Mouse (Mus musculus): Measurements from ENCODE around the gene H2al1j. TPM values are rescaled to one million over a fixed set of nuclear protein-coding genes. Genes with fewer than 3 reads are reported as not detected.
"Not testable (repeated sequence)": the region's sequence is repeated elsewhere in the genome, so short reads cannot be mapped to it uniquely, and the experiment has no call there.

The H2al1j gene
- polyA plus RNA-seq (2015; fragmentation: Nextera tagmentation; extraction: Ambion mirVana) = not detected in 2 replicates

DNA sequence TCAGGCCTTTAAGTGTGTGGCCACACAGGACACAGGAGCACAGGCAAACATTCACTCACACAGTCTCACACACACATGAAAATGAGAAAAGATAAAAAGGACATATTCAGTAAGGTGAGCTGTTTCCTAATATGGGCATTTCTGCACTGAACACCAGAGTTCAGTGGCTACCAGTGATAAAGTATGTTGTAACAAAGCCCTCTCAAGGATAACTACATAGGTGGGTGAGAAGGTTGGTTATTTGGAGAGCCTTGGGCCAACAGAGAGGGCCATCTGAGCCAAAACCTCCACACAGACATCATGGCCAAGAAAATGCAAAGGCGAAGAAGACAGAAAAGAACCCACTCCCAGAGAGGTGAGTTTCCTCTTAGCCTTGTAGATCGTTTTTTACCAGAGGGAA, at the start of gene H2al1j:
TSS of gene H2al1j (plus strand) at position 301 of the 400 bp plus-strand sequence.
- WGBS (ENCODE audit: insufficient replicate concordance) = 84% methylated on average over 2 of the region's 2 CpGs
- H3K4me1 ChIP-seq (ENCODE audit: insufficient read depth); H3K9me3 ChIP-seq (ENCODE audit: low read length); H3K9ac ChIP-seq (replicated peaks); ATAC-seq; DNase-seq; H3K4me3 ChIP-seq (ENCODE audit: low read depth, low read length); H3K27me3 ChIP-seq (ENCODE audit: insufficient read depth, low read length); H3K36me3 ChIP-seq (replicated peaks; ENCODE audit: insufficient read depth, low read length); H3K4me2 ChIP-seq (ENCODE audit: low read depth, low read length); H3K27ac ChIP-seq (ENCODE audit: low read depth): not testable (repeated sequence)

DNA sequence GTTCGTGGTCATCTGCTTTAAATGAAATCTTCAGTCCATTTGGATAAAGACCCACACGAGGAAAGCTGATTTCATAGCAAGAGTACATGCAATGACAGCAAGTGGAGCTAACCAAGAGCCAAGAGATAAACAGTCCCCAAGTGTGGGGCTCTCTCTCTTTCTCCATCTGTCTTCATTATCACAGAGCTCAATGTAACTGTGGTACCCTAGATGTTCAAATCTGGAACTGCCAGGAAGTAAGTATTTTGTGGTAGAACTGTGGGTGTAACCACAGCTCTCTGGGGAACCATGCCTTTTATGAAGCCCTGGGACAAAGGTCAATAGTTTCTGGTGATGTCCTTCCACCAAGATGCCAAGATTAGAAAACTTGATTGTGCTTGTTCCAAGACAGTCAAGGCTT, 46.9 kb upstream of the H2al1j start:
- no peak overlapping the region for H3K9ac ChIP-seq (replicated peaks)
- no peak overlapping the region for H3K27ac ChIP-seq (ENCODE audit: low read depth)
- H3K27me3 ChIP-seq (ENCODE audit: insufficient read depth, low read length) = 0 out of 2 replicates have a peak, but pooled peaks cover 3% of the 10 kb centered on the region
- no peak overlapping the region for H3K4me2 ChIP-seq (ENCODE audit: low read depth, low read length)
- WGBS (ENCODE audit: insufficient replicate concordance) = 54% methylated on average over 2 of the region's 2 CpGs
- DNase-seq = no peak
- H3K9me3 ChIP-seq (ENCODE audit: low read length) = no peaks in the 10 kb centered on the region
- H3K4me1 ChIP-seq (ENCODE audit: insufficient read depth) = no peaks in the 10 kb centered on the region
- no peak overlapping the region for H3K4me3 ChIP-seq (ENCODE audit: low read depth, low read length)
- ATAC-seq = no peak
- H3K36me3 ChIP-seq (replicated peaks; ENCODE audit: insufficient read depth, low read length) = no peaks in the 10 kb centered on the region
- no peak for TF ChIP-seq EP300 (IDR thresholded peaks at IDR 0.05; ENCODE audit: low read depth)
- TF ChIP-seq CTCF (IDR thresholded peaks at IDR 0.05; ENCODE audit: low read depth) = no peak

DNA sequence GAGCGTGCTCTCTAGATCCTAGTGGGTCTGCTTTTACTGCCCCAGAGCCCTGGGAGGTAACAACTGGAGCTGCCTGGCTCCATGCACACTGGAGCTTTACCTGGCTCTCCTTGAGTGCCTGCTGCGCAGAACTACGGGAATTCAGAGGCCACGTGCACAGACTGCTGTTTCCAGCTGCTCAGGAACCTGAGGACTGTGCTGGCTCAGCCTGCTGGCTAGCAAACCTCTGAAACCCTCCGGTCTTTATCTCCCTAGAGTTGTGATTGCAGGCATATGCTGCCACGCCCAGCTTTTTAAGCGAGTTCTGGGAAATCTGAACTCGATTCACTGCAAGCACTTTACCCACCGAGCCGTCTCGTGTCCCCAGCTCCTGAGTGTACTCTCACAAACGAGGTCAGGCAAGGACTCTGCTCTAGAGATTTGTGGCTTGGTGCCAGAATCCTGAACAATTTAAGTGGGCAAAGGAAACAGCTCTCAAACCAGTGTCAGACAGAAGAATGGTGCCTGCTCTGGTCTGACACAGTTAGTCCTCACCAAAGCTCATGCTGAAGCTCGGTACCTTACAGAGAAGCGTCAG, 39.2 kb upstream of the H2al1j start:
- no peak overlapping the region for H3K27ac ChIP-seq (ENCODE audit: low read depth)
- H3K9me3 ChIP-seq (ENCODE audit: low read length) = no peaks in the 10 kb centered on the region
- WGBS (ENCODE audit: insufficient replicate concordance) = 67% methylated on average over 14 of the region's 14 CpGs
- H3K4me2 ChIP-seq (ENCODE audit: low read depth, low read length) = no peak overlapping the region
- H3K4me1 ChIP-seq (ENCODE audit: insufficient read depth) = no peaks in the 10 kb centered on the region
- ATAC-seq (no peak), DNase-seq (no peak)
- TF ChIP-seq EP300 (IDR thresholded peaks at IDR 0.05; ENCODE audit: low read depth) = no peak
- no peak for TF ChIP-seq CTCF (IDR thresholded peaks at IDR 0.05; ENCODE audit: low read depth)
- H3K9ac ChIP-seq (replicated peaks) = no peak overlapping the region
- H3K36me3 ChIP-seq (replicated peaks; ENCODE audit: insufficient read depth, low read length) = no peaks in the 10 kb centered on the region
- no peaks in the 10 kb centered on the region for H3K27me3 ChIP-seq (ENCODE audit: insufficient read depth, low read length)
- no peak overlapping the region for H3K4me3 ChIP-seq (ENCODE audit: low read depth, low read length)

DNA sequence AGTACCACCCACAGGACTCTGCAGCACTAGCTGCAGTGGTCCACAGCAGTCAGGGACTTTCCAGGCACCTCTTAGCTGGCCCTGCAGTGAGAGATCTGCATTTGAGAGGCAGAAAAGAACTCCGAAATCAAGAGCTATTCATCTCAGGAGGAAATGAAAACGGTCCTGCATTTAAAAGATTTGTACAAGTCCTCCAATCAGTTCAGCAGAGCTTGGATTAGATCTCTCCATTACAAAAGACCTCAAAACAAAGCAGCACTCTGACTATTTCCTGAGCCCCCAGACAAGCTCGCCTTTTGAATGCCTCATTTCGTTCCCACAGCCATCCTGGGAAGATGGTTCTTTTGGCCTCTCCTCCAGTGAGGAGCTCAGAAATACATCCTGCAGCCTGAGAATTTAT, 38.4 kb upstream of the H2al1j start:
- H3K27ac ChIP-seq (ENCODE audit: low read depth) = no peak overlapping the region
- 57% methylated on average over 4 of the region's 4 CpGs for WGBS (ENCODE audit: insufficient replicate concordance)
- no peaks in the 10 kb centered on the region for H3K27me3 ChIP-seq (ENCODE audit: insufficient read depth, low read length)
- no peak overlapping the region for H3K4me3 ChIP-seq (ENCODE audit: low read depth, low read length)
- ATAC-seq (no peak), DNase-seq (no peak)
- no peaks in the 10 kb centered on the region for H3K4me1 ChIP-seq (ENCODE audit: insufficient read depth)
- no peak overlapping the region for H3K4me2 ChIP-seq (ENCODE audit: low read depth, low read length)
- no peak for TF ChIP-seq CTCF (IDR thresholded peaks at IDR 0.05; ENCODE audit: low read depth)
- no peak for TF ChIP-seq EP300 (IDR thresholded peaks at IDR 0.05; ENCODE audit: low read depth)
- H3K9me3 ChIP-seq (ENCODE audit: low read length) = no peaks in the 10 kb centered on the region
- no peak overlapping the region for H3K9ac ChIP-seq (replicated peaks)
- no peaks in the 10 kb centered on the region for H3K36me3 ChIP-seq (replicated peaks; ENCODE audit: insufficient read depth, low read length)

DNA sequence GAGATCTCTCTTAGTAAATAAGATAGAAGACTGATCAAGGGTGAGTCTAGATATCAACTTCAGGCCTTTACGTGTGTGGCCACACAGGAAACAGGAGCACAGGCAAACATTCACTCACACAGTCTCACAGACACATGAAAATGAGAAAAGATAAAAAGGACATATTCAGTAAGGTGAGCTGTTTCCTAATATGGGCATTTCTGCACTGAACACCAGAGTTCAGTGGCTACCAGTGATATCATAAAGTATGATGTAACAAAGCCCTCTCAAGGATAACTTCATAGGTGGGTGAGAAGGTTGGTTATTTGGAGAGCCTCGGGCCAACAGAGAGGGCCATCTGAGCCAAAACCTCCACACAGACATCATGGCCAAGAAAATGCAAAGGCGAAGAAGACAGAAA, 28.7 kb upstream of the H2al1j start, which contains the start of gene H2al1a:
TSS of gene H2al1a (plus strand) at position 301 of the 400 bp plus-strand sequence.
- H3K4me2 ChIP-seq (ENCODE audit: low read depth, low read length); DNase-seq; H3K9ac ChIP-seq (replicated peaks); ATAC-seq; H3K4me3 ChIP-seq (ENCODE audit: low read depth, low read length); H3K27ac ChIP-seq (ENCODE audit: low read depth); H3K27me3 ChIP-seq (ENCODE audit: insufficient read depth, low read length); H3K4me1 ChIP-seq (ENCODE audit: insufficient read depth); H3K36me3 ChIP-seq (replicated peaks; ENCODE audit: insufficient read depth, low read length); H3K9me3 ChIP-seq (ENCODE audit: low read length): not testable (repeated sequence)
- no CpG with 5 or more reads among the region's 3 CpGs for WGBS (ENCODE audit: insufficient replicate concordance)

DNA sequence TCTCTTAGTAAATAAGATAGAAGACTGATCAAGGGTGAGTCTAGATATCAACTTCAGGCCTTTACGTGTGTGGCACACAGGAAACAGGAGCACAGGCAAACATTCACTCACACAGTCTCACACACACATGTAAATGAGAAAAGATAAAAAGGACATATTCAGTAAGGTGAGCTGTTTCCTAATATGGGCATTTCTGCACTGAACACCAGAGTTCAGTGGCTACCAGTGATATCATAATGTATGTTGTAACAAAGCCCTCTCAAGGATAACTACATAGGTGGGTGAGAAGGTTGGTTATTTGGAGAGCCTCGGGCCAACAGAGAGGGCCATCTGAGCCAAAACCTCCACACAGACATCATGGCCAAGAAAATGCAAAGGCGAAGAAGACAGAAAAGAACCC, 25.5 kb upstream of the H2al1j start, which contains the start of gene H2al1b:
TSS of gene H2al1b (plus strand) at position 301 of the 400 bp plus-strand sequence.
- H3K27ac ChIP-seq (ENCODE audit: low read depth); H3K4me1 ChIP-seq (ENCODE audit: insufficient read depth); ATAC-seq; DNase-seq; H3K36me3 ChIP-seq (replicated peaks; ENCODE audit: insufficient read depth, low read length); H3K4me3 ChIP-seq (ENCODE audit: low read depth, low read length); H3K27me3 ChIP-seq (ENCODE audit: insufficient read depth, low read length); H3K9ac ChIP-seq (replicated peaks); H3K4me2 ChIP-seq (ENCODE audit: low read depth, low read length); H3K9me3 ChIP-seq (ENCODE audit: low read length): not testable (repeated sequence)
- 80% methylated on average over 1 of the region's 3 CpGs for WGBS (ENCODE audit: insufficient replicate concordance)

DNA sequence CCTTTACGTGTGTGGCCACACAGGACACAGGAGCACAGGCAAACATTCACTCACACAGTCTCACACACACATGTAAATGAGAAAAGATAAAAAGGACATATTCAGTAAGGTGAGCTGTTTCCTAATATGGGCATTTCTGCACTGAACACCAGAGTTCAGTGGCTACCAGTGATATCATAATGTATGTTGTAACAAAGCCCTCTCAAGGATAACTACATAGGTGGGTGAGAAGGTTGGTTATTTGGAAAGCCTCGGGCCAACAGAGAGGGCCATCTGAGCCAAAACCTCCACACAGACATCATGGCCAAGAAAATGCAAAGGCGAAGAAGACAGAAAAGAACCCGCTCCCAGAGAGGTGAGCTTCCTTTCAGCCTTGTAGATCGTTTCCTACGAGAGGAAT, 22.3 kb upstream of the H2al1j start, which contains the start of gene H2al1c:
TSS of gene H2al1c (plus strand) at position 301 of the 400 bp plus-strand sequence.
- not testable (repeated sequence) for ATAC-seq

DNA sequence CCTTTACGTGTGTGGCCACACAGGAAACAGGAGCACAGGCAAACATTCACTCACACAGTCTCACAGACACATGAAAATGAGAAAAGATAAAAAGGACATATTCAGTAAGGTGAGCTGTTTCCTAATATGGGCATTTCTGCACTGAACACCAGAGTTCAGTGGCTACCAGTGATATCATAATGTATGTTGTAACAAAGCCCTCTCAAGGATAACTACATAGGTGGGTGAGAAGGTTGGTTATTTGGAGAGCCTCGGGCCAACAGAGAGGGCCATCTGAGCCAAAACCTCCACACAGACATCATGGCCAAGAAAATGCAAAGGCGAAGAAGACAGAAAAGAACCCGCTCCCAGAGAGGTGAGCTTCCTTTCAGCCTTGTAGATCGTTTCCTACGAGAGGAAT, 19.1 kb upstream of the H2al1j start, which contains the start of gene H2al1d:
TSS of gene H2al1d (plus strand) at position 301 of the 400 bp plus-strand sequence.
- H3K36me3 ChIP-seq (replicated peaks; ENCODE audit: insufficient read depth, low read length); H3K4me1 ChIP-seq (ENCODE audit: insufficient read depth); DNase-seq; H3K4me3 ChIP-seq (ENCODE audit: low read depth, low read length); H3K27me3 ChIP-seq (ENCODE audit: insufficient read depth, low read length); ATAC-seq; H3K4me2 ChIP-seq (ENCODE audit: low read depth, low read length); H3K9ac ChIP-seq (replicated peaks); H3K27ac ChIP-seq (ENCODE audit: low read depth); H3K9me3 ChIP-seq (ENCODE audit: low read length): not testable (repeated sequence)
- WGBS (ENCODE audit: insufficient replicate concordance) = no CpG with 5 or more reads among the region's 6 CpGs

More for the DNA sequence above, 22.3 kb upstream of the H2al1j start, which contains the start of gene H2al1c:
- not testable (repeated sequence) for DNase-seq; H3K36me3 ChIP-seq (replicated peaks; ENCODE audit: insufficient read depth, low read length); H3K9ac ChIP-seq (replicated peaks); H3K27ac ChIP-seq (ENCODE audit: low read depth); H3K4me1 ChIP-seq (ENCODE audit: insufficient read depth); H3K4me2 ChIP-seq (ENCODE audit: low read depth, low read length); H3K4me3 ChIP-seq (ENCODE audit: low read depth, low read length); H3K9me3 ChIP-seq (ENCODE audit: low read length); H3K27me3 ChIP-seq (ENCODE audit: insufficient read depth, low read length)
- 67% methylated on average over 1 of the region's 6 CpGs for WGBS (ENCODE audit: insufficient replicate concordance)

DNA sequence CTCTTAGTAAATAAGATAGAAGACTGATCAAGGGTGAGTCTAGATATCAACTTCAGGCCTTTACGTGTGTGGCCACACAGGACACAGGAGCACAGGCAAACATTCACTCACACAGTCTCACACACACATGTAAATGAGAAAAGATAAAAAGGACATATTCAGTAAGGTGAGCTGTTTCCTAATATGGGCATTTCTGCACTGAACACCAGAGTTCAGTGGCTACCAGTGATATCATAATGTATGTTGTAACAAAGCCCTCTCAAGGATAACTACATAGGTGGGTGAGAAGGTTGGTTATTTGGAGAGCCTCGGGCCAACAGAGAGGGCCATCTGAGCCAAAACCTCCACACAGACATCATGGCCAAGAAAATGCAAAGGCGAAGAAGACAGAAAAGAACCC, 16.0 kb upstream of the H2al1j start, which contains the start of gene H2al1e:
TSS of gene H2al1e (plus strand) at position 301 of the 400 bp plus-strand sequence.
- H3K4me2 ChIP-seq (ENCODE audit: low read depth, low read length); H3K4me3 ChIP-seq (ENCODE audit: low read depth, low read length); H3K27me3 ChIP-seq (ENCODE audit: insufficient read depth, low read length); H3K36me3 ChIP-seq (replicated peaks; ENCODE audit: insufficient read depth, low read length); H3K27ac ChIP-seq (ENCODE audit: low read depth); DNase-seq; H3K9ac ChIP-seq (replicated peaks); H3K4me1 ChIP-seq (ENCODE audit: insufficient read depth); H3K9me3 ChIP-seq (ENCODE audit: low read length); ATAC-seq: not testable (repeated sequence)
- no CpG with 5 or more reads among the region's 3 CpGs for WGBS (ENCODE audit: insufficient replicate concordance)

Data from liver, postnatal 0 days (tissue).